Mouse (Mus musculus) B cell, adult (primary cell): ENCODE results near the gene Panx2. TPM values are rescaled to one million over a fixed set of nuclear protein-coding genes. Genes with fewer than 3 reads are reported as not detected.

Experiments used
- total RNA-seq: library from RNA; stranded (reverse); gene quantifications from 4 replicates; pipeline ENCODE4 v1.2.4, GENCODE M21; 2023; ENCODE audit not compliant: inconsistent age

The Panx2 gene
- not detected in 4 replicates for total RNA-seq

GRCm38 (mm10) chr15:89059161-89059931, at the start of gene Panx2:
Gene Panx2 (plus strand): TSS chr15:89059734.

GRCm38 (mm10) chr15:89074613-89075477, 15.3 kb downstream of the Panx2 start, which contains the start of gene Trabd:
Gene Trabd (plus strand): TSS chr15:89075124.

GRCm38 (mm10) chr15:89088607-89089247, 29.2 kb downstream of the Panx2 start, which contains the start of gene Selenoo:
Gene Selenoo (plus strand): TSS chr15:89089084.

DNA sequence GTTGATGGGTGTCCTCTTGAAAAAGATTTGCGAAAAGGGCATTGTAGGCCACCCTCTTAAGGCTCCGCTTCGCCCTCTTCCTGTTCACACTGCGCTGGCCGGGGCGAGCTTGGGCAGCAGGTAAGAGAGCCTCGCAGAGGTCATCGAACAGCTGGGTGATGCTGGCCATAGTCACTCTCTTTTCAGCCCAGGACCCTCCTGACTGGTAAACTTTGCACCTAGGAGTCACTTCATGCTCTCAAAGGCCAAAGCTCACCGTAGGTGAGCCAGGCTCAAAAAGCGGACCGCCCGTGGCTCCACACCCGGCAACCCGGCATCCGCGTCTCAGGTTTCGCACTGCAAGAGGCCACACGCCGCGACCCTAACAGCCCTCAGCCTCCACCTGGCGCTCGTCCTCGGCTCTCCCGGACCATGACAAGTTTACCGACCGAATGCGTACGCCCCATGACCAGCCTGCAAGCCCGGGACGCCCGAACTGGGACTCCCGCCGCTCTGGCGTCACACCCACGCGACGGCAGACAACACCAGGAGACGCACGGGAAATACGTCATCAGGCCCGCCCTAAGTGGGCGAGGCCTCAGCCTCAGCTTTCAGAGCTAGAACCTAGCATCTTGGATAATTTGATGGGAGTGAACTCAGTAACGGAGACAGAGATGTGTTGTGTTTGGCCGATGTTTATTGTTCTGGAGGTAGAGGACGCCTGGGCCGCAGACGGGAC, 63.3 kb downstream of the Panx2 start, which contains the start of gene Tubgcp6:
Gene Tubgcp6 (minus strand): TSS at position 464 of the 718 bp plus-strand sequence.

Other genes starting within 250 kb of the Panx2 start
- gene Alg12, start 240.4 kb upstream of the Panx2 start, total RNA-seq = 18.7 to 21.8 TPM (median 19.5 TPM) in 4 replicates
- gene Creld2, start 240.1 kb upstream of the Panx2 start, total RNA-seq = 32.0 to 50.7 TPM (median 36.5 TPM) in 4 replicates
- gene Pim3, start 197.5 kb upstream of the Panx2 start, total RNA-seq = 99.0 to 122 TPM (median 117 TPM) in 4 replicates
- not detected in 4 replicates for gene Ttll8, start 105.3 kb upstream of the Panx2 start, total RNA-seq
- not detected in 4 replicates for gene Mlc1, start 80.7 kb upstream of the Panx2 start, total RNA-seq
- gene Mov10l1, start 76.8 kb upstream of the Panx2 start, total RNA-seq = not detected in 4 replicates
- 52.0 to 60.0 TPM (median 55.2 TPM) in 4 replicates for gene Trabd, start 15.4 kb downstream of the Panx2 start, total RNA-seq
- gene Selenoo, start 29.4 kb downstream of the Panx2 start, total RNA-seq = 25.5 to 30.5 TPM (median 26.4 TPM) in 4 replicates
- gene Tubgcp6, start 63.4 kb downstream of the Panx2 start, total RNA-seq = 49.7 to 54.4 TPM (median 51.7 TPM) in 4 replicates
- gene Hdac10, start 69.0 kb downstream of the Panx2 start, total RNA-seq = 92.4 to 97.6 TPM (median 94.4 TPM) in 4 replicates
- gene Mapk12, start 81.0 kb downstream of the Panx2 start, total RNA-seq = 8.8 to 11.9 TPM (median 10.5 TPM) in 4 replicates
- 73.7 to 80.8 TPM (median 77.0 TPM) in 4 replicates for gene Mapk11, start 89.9 kb downstream of the Panx2 start, total RNA-seq
- 7.2 to 13.8 TPM (median 10.2 TPM) in 4 replicates for gene Plxnb2, start 121.1 kb downstream of the Panx2 start, total RNA-seq
- gene Dennd6b, start 136.8 kb downstream of the Panx2 start, total RNA-seq = 26.4 to 33.2 TPM (median 31.3 TPM) in 4 replicates
- gene Ppp6r2, start 151.8 kb downstream of the Panx2 start, total RNA-seq = 57.9 to 61.0 TPM (median 59.6 TPM) in 4 replicates